Comparison of ENCODE assay signal across 19 mouse cellular contexts in genomic region chr1:76080241-76080640, GRCm38 (mm10).
DNase-seq lines count a peak whose midpoint lies in the region; ATAC-seq and TF ChIP-seq lines count a peak whose summit lies in the region.
"Had no signal": no experiment of that assay in that cellular context is flagged by ENCODE, and none has a peak within 500 bp of the region (broad histone marks: within the 10 kb centered on the region; RNA-seq: fewer than 3 reads in every experiment).

No protein-coding gene starts in this region.

- H3K27me3 ChIP-seq in heart, adult 2 months (ENCODE audit: control insufficient read depth, insufficient read depth, low read length): no peaks in the 10 kb centered on the region
- no peaks in the 10 kb centered on the region for H3K27me3 ChIP-seq in liver, postnatal 0 days (ENCODE audit: insufficient read depth, low read length)
- no peaks in the 10 kb centered on the region for H3K27me3 ChIP-seq in liver, embryonic 12.5 days (replicated peaks)
- no peaks in the 10 kb centered on the region for H3K27me3 ChIP-seq in embryonic facial prominence, embryonic 13.5 days
- no peaks in the 10 kb centered on the region for H3K27me3 ChIP-seq in limb, embryonic 14.5 days (ENCODE audit: control insufficient read depth, insufficient read depth, low read length)
- no peaks in the 10 kb centered on the region for H3K27me3 ChIP-seq in neural tube, embryonic 15.5 days (replicated peaks)
- H3K27me3 ChIP-seq: liver, embryonic 13.5 days had no signal

- no peak for DNase-seq in heart, adult 2 months
- no peak for DNase-seq in heart, postnatal 4 days
- DNase-seq in liver, postnatal 0 days: no peak
- DNase-seq in limb, embryonic 14.5 days (ENCODE audit: low spot score): peak; percentile 54
- no peak for DNase-seq in left cerebral cortex, postnatal 4 days
- DNase-seq: B cell, adult 2 months; cerebellum, adult 18-20 months; cerebellum, postnatal 25 days; forebrain, postnatal 0 days; kidney, adult 9 months; liver, embryonic 13.5 days; right cerebral cortex, postnatal 4 days; thymus, postnatal 25 days had no signal

- no peak for TF ChIP-seq EP300 in heart, adult 2 months (IDR thresholded peaks at IDR 0.05; ENCODE audit: insufficient read depth, low read depth, low read length)
- no peak for TF ChIP-seq EP300 in liver, postnatal 0 days (IDR thresholded peaks at IDR 0.05; ENCODE audit: low read depth)

- no peaks in the 10 kb centered on the region for H3K9me3 ChIP-seq in liver, postnatal 0 days (ENCODE audit: low read length)
- H3K9me3 ChIP-seq in liver, embryonic 12.5 days (replicated peaks): no peaks in the 10 kb centered on the region
- H3K9me3 ChIP-seq in embryonic facial prominence, embryonic 13.5 days: no peaks in the 10 kb centered on the region
- no peaks in the 10 kb centered on the region for H3K9me3 ChIP-seq in limb, embryonic 14.5 days (ENCODE audit: control insufficient read depth, low read length)
- H3K9me3 ChIP-seq in neural tube, embryonic 15.5 days (replicated peaks): no peaks in the 10 kb centered on the region
- H3K9me3 ChIP-seq: forebrain, embryonic 10.5 days; hindbrain, embryonic 10.5 days; liver, embryonic 13.5 days had no signal

- peaks cover 5% of the 10 kb centered on the region; the same call in 1 of the 2 replicates for H3K36me3 ChIP-seq in heart, adult 2 months (ENCODE audit: control insufficient read depth, insufficient read depth, low read length)
- H3K36me3 ChIP-seq in liver, postnatal 0 days (replicated peaks; ENCODE audit: insufficient read depth, low read length): no peaks in the 10 kb centered on the region
- no peaks in the 10 kb centered on the region for H3K36me3 ChIP-seq in liver, embryonic 12.5 days
- H3K36me3 ChIP-seq in embryonic facial prominence, embryonic 13.5 days: no peaks in the 10 kb centered on the region
- no peaks in the 10 kb centered on the region for H3K36me3 ChIP-seq in limb, embryonic 14.5 days (ENCODE audit: control insufficient read depth, insufficient read depth, low read length)
- H3K36me3 ChIP-seq in neural tube, embryonic 15.5 days: no peaks in the 10 kb centered on the region
- H3K36me3 ChIP-seq: forebrain, embryonic 10.5 days; hindbrain, embryonic 10.5 days; liver, embryonic 13.5 days had no signal

- H3K27ac ChIP-seq in heart, adult 2 months: peak overlapping the region; percentile 5; the same call in 1 of the 2 replicates
- H3K27ac ChIP-seq in liver, postnatal 0 days (ENCODE audit: low read depth): no peak overlapping the region
- H3K27ac ChIP-seq in liver, embryonic 12.5 days: no peak overlapping the region
- no peak overlapping the region for H3K27ac ChIP-seq in embryonic facial prominence, embryonic 13.5 days
- H3K27ac ChIP-seq in limb, embryonic 14.5 days (replicated peaks; ENCODE audit: low read depth, low read length): 0 out of 2 replicates have a peak overlapping the region, but pooled peaks have one; percentile 23
- no peak overlapping the region for H3K27ac ChIP-seq in neural tube, embryonic 15.5 days (replicated peaks)
- H3K27ac ChIP-seq: forebrain, embryonic 10.5 days; hindbrain, embryonic 10.5 days; liver, embryonic 13.5 days had no signal

- TF ChIP-seq CTCF in heart, adult 2 months (IDR thresholded peaks at IDR 0.05): no peak
- no peak for TF ChIP-seq CTCF in liver, postnatal 0 days (IDR thresholded peaks at IDR 0.05; ENCODE audit: low read depth)

- H3K4me3 ChIP-seq in heart, adult 2 months: no peak overlapping the region
- H3K4me3 ChIP-seq in liver, postnatal 0 days (ENCODE audit: low read depth, low read length): no peak overlapping the region
- H3K4me3 ChIP-seq in liver, embryonic 12.5 days: no peak overlapping the region
- H3K4me3 ChIP-seq in embryonic facial prominence, embryonic 13.5 days: no peak overlapping the region
- H3K4me3 ChIP-seq in limb, embryonic 14.5 days (replicated peaks; ENCODE audit: low read length): no peak overlapping the region
- no peak overlapping the region for H3K4me3 ChIP-seq in neural tube, embryonic 15.5 days (replicated peaks)
- H3K4me3 ChIP-seq: forebrain, embryonic 10.5 days; hindbrain, embryonic 10.5 days; liver, embryonic 13.5 days had no signal

- H3K4me1 ChIP-seq in heart, adult 2 months (ENCODE audit: control insufficient read depth, insufficient read depth, low read length): peaks cover 1% of the 10 kb centered on the region; the same call in 1 of the 2 replicates
- no peaks in the 10 kb centered on the region for H3K4me1 ChIP-seq in liver, postnatal 0 days (ENCODE audit: insufficient read depth)
- H3K4me1 ChIP-seq in liver, embryonic 12.5 days: no peaks in the 10 kb centered on the region
- peaks cover 18% of the 10 kb centered on the region for H3K4me1 ChIP-seq in embryonic facial prominence, embryonic 13.5 days
- H3K4me1 ChIP-seq in limb, embryonic 14.5 days (ENCODE audit: control insufficient read depth, insufficient read depth, low read length): peaks cover 13% of the 10 kb centered on the region
- H3K4me1 ChIP-seq in neural tube, embryonic 15.5 days: peaks cover 14% of the 10 kb centered on the region
- H3K4me1 ChIP-seq: liver, embryonic 13.5 days had no signal

- intact Hi-C loops in heart, adult 2 months (cut with DNase I): no loop called here
- intact Hi-C loops in left cerebral cortex, postnatal 4 days (cut with DNase I): no loop called here

- WGBS in heart, adult 2 months: 55% methylated on average over 6 of the region's 6 CpGs
- WGBS in liver, postnatal 0 days (ENCODE audit: insufficient replicate concordance): 71% methylated on average over 6 of the region's 6 CpGs
- 71% methylated on average over 6 of the region's 6 CpGs for WGBS in liver, embryonic 12.5 days (ENCODE audit: insufficient replicate concordance)
- 33% methylated on average over 6 of the region's 6 CpGs for WGBS in embryonic facial prominence, embryonic 13.5 days
- WGBS in limb, embryonic 14.5 days: 17% methylated on average over 6 of the region's 6 CpGs
- 87% methylated on average over 6 of the region's 6 CpGs for WGBS in neural tube, embryonic 15.5 days

- H3K9ac ChIP-seq in heart, adult 2 months (ENCODE audit: low read depth, low read length): no peak overlapping the region
- H3K9ac ChIP-seq in liver, postnatal 0 days (replicated peaks): no peak overlapping the region
- no peak overlapping the region for H3K9ac ChIP-seq in liver, embryonic 12.5 days
- no peak overlapping the region for H3K9ac ChIP-seq in embryonic facial prominence, embryonic 13.5 days
- H3K9ac ChIP-seq in limb, embryonic 14.5 days (ENCODE audit: low read depth, low read length, severe bottlenecking): no peak overlapping the region
- no peak overlapping the region for H3K9ac ChIP-seq in neural tube, embryonic 15.5 days (replicated peaks)
- H3K9ac ChIP-seq: forebrain, postnatal 0 days; liver, embryonic 13.5 days had no signal

- 0 out of 2 replicates have a peak overlapping the region, but pooled peaks have one; percentile 9 for H3K4me2 ChIP-seq in liver, postnatal 0 days (ENCODE audit: low read depth, low read length)
- no peak overlapping the region for H3K4me2 ChIP-seq in liver, embryonic 12.5 days
- H3K4me2 ChIP-seq in embryonic facial prominence, embryonic 13.5 days: peak overlapping the region; percentile 20; the same call in 1 of the 2 replicates
- 0 out of 2 replicates have a peak overlapping the region, but pooled peaks have one; percentile 20 for H3K4me2 ChIP-seq in limb, embryonic 14.5 days (replicated peaks; ENCODE audit: low read depth, low read length, severe bottlenecking)
- H3K4me2 ChIP-seq in neural tube, embryonic 15.5 days: no peak overlapping the region
- H3K4me2 ChIP-seq: liver, embryonic 13.5 days had no signal

- TF ChIP-seq POLR2A in heart, adult 2 months (IDR thresholded peaks at IDR 0.05; ENCODE audit: insufficient read depth, low read depth, low read length): no peak
- no peak for TF ChIP-seq POLR2A in limb, embryonic 14.5 days (IDR thresholded peaks at IDR 0.05; ENCODE audit: borderline replicate concordance, extremely low read depth, insufficient read depth, insufficient read length)

- no peaks in the 10 kb centered on the region for H3K79me2 ChIP-seq in heart, adult 2 months (replicated peaks; ENCODE audit: control insufficient read depth, insufficient read depth, low read length)

- ATAC-seq in liver, postnatal 0 days: no peak
- no peak for ATAC-seq in liver, embryonic 12.5 days
- ATAC-seq in embryonic facial prominence, embryonic 13.5 days (ENCODE audit: insufficient number of reproducible peaks, insufficient read depth, low FRiP score, low TSS enrichment, low read depth): no peak
- peak; percentile 37; the same call in 1 of the 2 replicates for ATAC-seq in limb, embryonic 14.5 days (ENCODE audit: low FRiP score, low read depth)
- no peak for ATAC-seq in neural tube, embryonic 15.5 days (ENCODE audit: low FRiP score)
- ATAC-seq: forebrain, postnatal 0 days; midbrain, embryonic 16.5 days had no signal

Comparison
In these comparisons a context has a peak if more than half of its experiments do, and no peak if none do; other contexts are left out.
1. H3K4me2 ChIP-seq: peak in liver, postnatal 0 days (single experiment), embryonic facial prominence, embryonic 13.5 days (single experiment) and limb, embryonic 14.5 days (single experiment); none in liver, embryonic 12.5 days (single experiment) and neural tube, embryonic 15.5 days (single experiment).
2. H3K27ac ChIP-seq: peak in heart, adult 2 months (single experiment) and limb, embryonic 14.5 days (single experiment); none in liver, postnatal 0 days (single experiment), liver, embryonic 12.5 days (single experiment), embryonic facial prominence, embryonic 13.5 days (single experiment) and neural tube, embryonic 15.5 days (single experiment).